Mouse (Mus musculus) embryo, embryonic 10 days (tissue): ENCODE results near the gene Sult2b1.

Source experiments
- DNase-seq: peaks from one replicate; pipeline ENCODE4 v3.0.0-alpha.2; 2015; ENCODE audit warnings: low spot score

Sult2b1 gene

DNA sequence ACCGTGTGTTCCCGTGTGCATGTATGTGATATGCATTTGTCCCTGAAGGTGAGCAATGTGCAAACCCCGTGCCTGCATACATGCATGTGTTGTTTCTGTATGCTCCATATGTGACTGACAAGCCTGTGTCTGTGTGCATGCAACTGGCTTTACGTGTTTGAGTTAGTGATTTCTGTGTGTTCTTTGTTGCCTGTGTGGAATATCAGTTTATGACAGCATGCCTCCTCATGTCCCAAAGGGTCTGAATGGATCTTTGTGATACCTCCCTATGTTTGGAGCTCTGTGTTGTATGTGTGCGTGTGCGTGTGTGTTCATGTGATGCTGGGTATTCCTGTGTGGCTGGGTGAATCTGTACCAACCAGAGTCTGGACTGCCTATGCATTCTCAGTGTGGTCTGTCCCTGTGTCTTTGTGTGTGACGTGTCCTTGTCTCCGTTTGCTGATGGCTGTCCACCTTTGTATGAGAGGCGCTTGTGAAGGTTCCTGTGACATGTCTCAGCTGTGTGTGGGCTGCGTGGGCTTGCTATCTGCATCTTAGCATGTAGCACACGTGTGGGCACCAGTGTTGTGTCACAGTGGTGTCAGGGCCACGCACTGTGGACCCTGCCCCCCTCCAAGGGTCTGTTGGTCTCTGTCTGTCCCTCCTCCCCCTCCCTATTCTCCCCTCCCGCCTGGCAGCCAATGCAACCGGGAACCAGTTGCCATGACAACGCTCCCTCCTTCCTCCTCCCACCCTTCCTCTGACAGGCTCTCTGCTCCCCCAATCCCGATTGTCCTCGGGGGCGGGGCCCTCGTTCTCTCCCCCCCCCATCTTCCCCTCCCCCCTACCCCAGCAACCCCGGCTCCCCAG lies at the start of gene Sult2b1:
Gene Sult2b1, minus strand, starts transcription at position 146 of the 849 bp plus-strand sequence.
- DNase-seq: peak; percentile 96

DNA sequence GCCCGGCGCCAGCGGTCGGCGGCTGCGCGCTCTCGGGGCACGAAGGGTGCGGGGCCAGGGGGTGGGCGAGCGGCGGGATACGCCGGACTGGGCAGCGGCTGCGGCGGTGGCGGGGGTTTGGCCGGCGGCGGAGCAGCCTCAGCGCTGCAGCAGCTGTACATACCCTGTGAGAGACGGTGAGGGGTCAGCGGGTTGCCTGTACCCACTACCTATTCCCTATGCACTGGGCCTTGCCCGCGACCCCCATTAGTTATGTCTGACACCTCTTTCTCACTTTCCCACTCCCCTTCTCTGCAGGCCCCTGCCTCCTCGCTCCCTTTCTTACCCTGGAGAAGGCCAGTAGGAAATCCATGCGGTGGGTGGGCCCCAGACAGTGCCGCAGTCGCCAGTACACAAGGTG lies 49.5 kb upstream of the Sult2b1 start:
- no peak for DNase-seq

DNA sequence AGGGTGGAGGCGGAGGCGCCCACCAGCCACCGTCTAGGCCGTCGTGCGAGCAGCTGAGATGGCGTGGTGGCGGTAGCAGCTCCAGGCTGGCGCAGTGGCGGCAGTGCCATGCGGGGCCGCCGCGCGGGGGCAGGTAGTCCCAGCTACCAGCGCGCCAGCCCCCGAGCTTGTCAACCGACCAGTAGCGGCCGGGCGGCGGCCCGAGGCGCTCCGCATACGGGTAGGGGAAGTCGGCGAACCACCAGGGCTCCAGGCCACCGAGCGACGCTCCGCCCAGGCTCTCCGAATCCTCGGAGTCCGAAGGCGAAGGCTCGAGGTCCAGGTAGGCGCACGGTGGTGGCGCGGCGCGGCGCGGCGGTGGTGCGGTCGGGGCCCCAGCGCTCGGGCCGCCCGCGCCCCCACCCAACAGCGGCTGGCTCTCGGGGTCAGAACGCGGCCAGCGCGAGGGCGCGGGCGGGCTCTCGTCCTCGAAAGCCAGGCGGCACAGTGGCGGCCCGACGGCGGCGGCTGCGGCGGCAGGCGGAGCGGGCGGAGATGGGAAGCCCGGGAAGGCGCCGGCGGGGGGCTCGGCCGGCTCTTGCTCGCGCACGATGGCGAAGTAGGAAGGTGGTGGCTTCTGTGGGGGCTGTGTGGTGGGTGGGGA lies 48.8 kb upstream of the Sult2b1 start:
- DNase-seq: no peak

DNA sequence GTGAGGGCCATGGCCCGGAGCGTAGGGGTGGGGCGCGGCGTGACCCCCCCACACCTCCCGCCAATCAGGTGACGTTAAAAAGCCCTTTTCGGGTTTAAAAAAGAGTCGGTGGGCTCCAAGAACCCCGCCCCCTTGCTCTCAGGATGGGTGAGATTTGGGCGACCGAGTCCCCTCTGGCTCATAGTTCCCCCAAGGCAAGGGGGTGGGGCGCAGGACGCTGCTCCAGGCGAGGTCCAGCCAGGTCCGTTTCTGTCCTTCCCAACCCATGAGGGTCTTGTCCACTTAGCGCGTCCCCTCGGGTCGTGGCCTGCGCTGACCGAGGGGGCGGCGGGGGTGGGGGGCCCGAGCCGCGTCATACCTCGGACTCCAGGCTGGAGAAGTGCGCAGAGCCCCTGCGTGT lies 48.0 kb upstream of the Sult2b1 start:
- DNase-seq: no peak

DNA sequence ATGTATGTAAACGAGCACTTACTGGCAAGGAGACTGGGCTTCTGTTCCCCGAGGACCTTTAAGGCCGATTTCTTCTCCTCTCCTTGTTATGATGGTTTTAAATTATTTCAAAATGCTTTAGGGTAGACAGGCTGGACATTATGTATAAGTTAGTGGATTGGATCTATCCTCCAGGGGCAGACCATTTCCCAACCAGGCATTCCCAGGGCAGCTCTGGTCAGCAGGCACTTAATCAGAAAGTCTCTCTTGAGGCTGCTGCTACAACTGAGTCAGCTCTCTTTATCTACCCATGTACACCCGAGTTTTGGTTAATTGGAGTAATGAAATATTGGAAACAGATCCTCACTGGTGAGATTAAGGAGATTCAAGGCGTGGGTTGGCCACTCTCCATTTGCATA lies 46.7 kb upstream of the Sult2b1 start:
- DNase-seq: no peak

DNA sequence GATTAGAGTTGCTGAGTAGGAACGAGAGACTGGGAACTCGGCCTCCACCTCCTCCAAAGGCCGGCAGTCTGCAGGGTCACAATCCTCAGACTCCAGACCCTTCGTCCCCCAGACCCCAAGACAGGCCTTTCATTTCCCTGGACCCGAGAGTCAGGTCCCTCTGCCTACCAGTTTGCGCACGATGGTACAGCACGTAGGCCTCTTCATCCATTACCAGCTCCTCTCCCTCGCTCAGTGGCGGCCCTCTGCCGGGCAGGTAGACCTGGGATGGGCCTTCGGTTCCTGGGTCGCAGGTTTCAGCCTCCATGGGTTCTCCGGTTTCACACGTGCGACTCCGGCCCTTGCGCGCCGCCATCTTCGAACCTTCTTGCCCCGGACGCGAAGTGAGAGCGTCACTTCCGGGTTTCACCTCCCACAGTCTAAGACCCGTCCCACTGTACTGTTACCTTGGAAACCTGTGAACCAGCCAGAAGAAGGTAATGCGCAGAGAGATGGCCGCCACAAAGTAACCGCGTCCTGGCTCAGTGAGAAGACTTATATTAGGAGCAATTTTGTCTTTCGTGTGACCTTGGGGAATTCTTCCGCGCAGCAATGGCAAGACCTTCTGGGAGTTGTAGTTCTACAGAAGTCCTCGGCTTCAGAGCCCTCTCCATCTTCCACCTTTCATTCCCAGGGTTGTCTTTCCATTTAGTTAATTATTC lies 46.1 kb upstream of the Sult2b1 start, which contains the start of gene Grwd1:
Gene Grwd1, minus strand, starts transcription at position 518 of the 701 bp plus-strand sequence.
- peak; percentile 96 for DNase-seq

DNA sequence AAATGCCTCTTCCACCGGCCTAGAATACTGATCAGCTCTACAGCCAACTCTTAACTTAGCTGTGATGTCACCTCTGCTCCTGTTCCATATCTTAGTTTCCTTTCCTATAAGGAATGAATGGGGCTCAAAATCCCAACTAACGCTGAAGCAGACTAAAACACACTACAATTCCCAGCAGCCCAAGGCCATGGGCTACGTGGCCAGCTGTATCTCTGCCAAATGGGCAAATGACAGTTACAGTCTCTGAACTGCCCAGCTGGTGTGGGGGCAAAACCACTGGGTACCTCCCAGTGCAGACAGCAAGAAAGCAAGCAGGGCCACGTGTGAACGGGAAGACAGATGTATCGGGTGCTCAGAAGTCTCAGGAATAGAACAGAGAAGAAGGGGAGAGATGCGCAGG lies 42.2 kb upstream of the Sult2b1 start:
- DNase-seq: no peak

DNA sequence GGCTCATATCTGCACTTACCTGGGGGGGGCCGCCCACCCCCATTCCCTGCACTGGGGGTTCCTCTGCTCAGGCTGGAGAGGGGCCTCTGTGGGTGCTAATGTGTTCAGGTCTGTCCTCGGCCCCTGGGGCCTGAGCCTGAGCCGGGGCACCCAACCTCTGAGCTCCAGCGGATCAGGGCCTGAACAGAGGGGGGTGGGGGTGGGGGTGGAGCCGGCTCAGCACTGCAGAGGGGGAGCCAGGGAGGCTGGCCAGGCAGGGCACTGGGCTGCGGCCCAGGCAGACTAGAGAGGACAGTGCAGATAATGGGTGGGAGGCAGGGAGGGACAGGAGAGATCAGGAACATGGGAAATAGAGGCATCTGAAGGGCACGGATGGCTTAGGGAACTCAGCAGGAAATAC lies 40.1 kb upstream of the Sult2b1 start, which contains the start of gene Kcnj14:
Gene Kcnj14, minus strand, starts transcription at position 185 of the 400 bp plus-strand sequence.
- DNase-seq: no peak

DNA sequence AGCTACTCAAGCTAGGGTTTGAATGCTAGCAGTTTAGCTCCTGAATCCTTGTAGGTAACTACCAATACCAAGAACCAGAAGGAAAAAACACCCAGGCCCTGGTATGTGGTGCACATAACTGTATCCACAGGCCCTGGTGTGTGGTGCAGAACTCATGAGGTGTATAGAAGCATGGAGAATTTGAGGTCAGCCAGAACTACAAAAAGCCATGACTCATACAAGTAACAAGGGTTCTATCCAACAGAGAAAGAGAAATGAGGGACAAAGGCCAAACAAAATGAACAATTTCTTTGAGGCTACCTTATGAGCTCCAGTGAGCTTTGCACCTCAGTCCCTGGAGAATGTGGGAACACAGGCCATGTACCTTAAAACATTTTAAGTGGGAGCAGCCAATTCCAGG lies 36.4 kb upstream of the Sult2b1 start:
- DNase-seq: no peak

DNA sequence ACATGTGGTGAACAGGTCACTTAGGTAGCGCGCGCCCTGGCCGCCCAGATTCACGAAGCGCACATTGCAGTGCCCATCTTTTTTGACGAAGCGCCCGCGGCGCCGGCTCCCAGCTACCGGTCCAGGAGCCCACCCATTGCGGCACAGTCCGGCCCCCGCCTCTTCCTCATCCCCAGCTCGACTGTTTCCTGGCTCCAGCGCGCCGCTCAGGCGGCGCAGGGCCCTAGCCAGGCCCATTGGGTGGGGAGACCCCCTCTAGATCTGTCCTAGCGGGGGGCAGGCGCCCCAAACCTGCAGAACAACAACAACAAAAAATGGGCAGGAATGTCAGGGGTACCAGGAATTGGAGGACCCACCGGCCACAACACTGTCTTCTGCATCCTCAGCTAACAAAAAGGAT lies 35.4 kb upstream of the Sult2b1 start:
- no peak for DNase-seq

DNA sequence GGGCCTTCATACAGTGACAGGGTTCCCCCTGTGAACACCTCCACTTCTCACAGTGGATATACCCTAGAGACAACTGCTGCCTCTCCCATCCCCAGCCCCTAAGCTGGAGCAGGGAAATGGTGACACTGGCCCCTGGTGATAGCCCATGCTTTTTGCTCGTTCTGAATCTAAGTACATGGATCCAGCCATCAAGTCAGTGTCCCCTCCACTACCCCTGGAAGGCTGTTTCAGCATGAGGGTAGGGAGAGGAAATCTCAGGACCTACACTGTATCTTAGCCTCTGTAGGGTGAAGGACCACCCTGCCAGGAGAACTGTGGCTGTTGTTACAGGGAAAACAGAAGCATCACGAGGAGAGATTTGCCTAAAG lies 31.5 kb upstream of the Sult2b1 start:
- no peak for DNase-seq

DNA sequence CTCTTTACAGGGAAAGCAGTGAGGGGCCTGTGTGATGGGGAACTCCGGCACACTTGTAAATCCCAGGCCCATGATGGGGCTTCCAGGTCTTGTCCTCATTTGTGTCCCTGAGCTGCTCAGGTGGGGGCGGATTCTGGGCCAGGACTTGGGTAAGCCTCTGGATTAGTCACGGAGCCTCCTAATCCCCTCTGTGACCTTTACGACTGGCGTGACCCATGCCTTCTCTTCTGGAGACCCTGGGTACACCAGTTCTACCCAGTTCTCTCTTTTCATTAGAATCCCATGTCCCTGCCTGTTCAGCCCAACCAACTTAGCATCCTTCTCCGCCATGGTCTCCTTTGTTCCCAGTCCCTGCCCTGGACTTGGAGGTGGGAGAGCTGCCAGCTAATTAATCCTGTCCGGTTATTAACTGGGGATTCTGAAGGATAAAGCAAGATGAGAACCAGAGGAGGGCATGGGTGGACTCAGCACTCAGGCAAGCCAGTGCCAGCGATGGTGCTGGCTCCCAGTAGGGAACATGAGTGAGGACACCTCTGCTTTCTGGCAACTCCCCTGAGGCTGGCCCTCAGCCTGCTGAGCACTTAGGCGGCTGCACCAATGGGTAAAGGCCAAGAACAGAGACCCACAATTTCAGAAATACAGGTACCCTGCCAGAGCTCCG lies 31.0 kb upstream of the Sult2b1 start:
- DNase-seq: peak; percentile 54

DNA sequence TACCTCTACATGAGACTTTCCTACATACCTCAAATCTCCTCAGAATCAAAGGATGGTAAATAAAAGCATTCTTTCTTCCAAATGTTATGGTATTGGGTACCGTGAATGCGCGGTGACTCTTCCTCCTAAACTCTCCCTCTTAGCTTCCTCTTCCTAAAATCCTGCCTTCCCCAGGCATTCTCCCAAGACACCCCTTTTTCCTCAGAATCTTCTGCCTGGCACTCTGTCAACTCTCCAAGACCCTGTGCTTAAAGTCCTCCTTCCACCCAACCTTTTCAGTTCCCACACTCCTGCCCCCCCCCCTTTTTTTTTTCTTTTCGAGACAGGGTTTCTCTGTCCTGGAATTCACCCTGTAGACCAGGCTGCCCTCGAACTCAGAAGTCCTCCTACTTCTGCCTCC lies 30.4 kb upstream of the Sult2b1 start:
- DNase-seq: no peak

DNA sequence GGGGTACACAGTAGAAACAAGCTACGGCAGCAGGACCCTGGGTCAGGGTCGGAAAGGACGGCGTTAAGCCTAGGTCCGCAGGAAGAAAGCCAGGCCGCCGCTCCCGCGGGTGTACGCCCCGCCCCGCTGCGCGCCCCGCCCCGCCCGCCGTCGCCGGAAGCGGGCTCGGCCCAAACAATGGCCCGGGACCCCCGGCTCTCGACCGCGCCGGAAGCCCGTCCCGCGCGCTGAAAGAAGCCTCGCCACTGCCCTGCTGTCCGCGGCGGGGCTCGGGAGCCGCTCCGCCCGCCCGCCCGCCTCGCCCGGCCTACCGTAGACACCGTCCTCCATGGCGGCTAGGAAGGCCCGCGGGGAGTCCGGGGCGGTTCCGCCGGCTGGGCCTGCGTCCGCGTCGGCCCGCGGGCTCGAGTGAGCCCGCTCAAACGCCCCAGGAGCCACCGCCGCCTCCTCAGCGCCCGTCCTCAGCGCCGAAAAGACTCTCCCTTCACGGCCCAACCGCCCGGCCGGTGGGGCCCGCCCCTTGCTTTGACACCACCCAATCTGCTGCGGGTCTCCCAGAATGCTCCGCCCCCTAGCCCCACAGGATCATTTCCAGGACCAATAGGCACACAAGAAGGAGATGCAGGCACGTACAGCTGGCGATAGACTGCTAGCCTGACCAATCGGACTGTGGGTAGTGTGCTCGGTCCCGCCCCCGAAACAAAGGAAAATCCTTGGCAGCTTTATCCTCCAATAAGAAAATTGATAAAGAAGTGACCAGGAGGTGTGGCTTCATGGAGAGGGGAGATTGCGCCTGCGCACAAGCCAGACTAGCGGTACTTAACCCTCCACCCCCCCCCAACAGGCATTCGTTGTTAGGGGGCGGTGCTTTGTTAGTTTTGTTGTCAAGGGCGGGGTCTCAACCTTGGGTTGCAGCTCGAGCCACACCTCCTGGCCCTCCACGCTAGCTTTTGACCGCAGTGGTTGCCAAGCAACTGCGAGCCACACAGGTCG lies 29.6 kb upstream of the Sult2b1 start, which contains the start of gene Cyth2:
Gene Cyth2, minus strand, starts transcription at position 795 of the 993 bp plus-strand sequence.
- peak; percentile 99 for DNase-seq

DNA sequence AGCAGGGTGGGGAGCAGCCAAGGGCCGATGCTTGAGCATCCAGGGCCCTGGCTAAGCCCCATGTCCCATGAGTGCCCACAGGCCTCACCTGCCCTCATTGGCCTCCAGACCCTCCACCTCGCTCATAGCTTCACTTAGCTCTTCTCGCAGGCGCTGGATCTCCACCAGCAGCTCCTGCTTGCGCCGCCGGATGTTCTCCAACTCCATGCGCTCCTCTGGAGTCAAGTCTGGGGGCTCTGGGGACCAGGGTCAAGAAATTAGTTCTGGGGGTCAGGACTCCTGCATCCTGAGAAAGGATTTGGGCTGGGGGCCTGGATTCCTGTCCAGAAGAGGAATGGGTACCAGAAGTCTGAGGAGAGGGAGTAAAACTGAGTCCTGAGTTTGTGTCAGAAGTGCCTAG lies 28.5 kb upstream of the Sult2b1 start:
- no peak for DNase-seq

DNA sequence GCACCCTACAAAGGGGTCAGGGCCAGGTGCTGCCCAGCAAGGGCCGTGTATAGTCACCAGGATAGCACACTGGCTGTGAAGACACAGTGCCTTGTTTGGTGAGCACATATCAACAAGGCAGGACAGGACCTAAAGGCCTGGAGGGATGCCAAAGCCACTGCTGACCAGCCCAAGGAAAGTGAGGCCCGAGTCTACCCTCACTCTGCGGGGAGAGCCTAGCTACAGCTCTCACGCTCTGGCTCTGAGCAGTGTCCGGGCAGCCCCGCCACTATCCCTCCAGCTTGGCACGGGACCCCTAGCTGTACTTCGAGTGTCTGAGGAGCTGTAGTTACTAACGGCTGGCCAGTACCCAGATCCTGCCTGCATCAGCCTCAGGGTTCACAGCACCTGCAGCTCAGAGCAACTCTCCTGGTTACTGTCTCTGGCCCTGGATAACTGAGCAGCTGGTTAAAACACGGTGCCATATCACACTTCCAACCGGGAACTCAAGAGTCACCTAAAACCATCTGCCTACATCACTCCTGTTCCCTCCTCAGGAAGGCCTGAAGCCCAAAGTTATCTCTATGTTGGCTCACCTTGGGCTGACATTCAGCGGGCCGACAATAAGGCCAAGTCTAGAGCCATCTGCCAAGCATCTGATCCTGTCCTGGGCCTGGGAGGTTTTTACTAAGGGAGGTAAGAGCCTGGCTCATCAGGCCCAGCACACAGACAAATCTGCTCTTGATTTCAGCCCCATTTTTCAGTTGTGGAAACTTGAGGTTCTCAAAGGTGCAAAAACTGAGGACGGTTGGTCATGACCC lies 25.0 kb upstream of the Sult2b1 start:
- no peak for DNase-seq

DNA sequence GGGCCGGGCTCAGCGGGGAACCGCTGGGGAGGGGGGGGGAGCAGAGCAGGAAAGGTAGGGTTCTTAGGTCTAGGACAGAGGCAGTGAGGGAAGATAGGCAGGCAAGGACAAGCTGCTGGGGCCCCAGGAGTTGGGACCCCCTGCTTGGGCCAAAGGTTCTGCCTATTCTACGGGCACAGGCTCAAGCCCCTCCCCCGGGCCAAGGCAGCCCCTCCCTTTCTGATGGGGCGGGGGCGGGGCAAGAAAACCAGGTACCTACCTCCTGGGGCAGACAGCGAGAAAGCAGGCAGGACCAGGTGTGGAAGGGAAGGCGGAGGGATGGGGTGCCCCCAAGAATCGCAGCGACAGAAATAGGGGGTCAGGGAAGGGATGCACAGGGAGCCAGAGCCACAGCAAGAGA lies 24.0 kb upstream of the Sult2b1 start:
- DNase-seq: no peak

DNA sequence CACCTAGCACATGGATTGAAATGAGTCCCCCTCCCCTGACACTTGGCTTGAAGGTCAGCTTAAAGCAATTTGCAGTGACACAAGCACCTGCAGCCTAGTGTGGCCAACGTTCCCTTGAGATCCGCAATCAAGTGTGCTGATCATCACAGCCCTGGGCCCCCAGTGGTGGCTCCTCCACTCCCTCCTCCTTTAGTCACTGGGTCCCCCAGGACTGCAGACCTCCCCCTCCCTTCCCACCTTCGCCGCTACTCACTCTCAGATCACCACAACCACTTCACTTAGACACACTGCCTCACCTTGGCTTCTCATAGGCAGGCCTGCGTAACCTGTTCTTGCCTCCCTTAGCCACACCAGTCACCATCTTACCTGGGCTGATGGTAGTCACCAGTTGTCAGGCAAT lies 21.5 kb upstream of the Sult2b1 start:
- no peak for DNase-seq

DNA sequence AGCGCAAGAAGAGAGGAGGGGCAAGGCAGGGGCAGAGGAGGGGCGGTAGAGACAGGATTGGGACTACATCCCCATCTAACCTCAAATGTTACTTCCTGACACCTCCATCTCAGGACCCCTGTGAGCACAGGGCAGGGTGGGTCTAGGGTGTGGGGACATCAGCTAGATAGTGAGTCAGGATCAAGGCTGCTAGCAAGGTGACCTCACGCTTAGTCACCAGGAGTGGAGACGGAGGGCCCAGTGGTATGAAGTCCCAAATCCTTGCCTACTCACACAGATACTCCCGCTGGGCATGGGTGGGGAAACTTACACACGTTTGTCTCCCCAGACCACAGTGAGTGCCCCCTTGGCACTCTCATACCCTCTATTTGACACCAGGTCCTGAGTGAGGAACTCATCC lies 18.1 kb upstream of the Sult2b1 start:
- no peak for DNase-seq

DNA sequence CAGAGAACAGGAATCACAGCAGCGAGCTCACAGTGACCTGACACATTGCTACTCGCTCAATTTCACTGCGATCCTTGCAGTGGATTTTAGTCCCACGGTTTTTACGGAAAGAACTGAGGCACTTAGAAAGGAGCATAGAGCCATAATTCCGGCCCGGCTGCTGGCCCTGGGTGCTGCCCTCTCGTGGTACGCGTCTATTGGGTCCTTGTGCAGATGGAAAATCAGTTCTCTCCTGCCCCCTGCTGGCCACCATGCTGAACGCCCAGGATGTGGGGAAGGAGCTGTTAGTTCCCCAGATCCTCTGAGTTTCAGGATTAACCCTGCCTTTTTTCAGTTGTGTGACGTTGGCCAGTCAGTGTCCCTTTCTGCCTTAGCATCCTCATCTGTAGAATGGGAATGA lies 16.9 kb upstream of the Sult2b1 start:
- DNase-seq: peak; percentile 95
